Mouse (Mus musculus): ENCODE measurements around the gene Crcp. TPM values are rescaled to one million over a fixed set of nuclear protein-coding genes. Genes with fewer than 3 reads are reported as not detected.

The Crcp gene
- polyA plus RNA-seq, 2 experiments, result 24.2 to 25.4 TPM

DNA sequence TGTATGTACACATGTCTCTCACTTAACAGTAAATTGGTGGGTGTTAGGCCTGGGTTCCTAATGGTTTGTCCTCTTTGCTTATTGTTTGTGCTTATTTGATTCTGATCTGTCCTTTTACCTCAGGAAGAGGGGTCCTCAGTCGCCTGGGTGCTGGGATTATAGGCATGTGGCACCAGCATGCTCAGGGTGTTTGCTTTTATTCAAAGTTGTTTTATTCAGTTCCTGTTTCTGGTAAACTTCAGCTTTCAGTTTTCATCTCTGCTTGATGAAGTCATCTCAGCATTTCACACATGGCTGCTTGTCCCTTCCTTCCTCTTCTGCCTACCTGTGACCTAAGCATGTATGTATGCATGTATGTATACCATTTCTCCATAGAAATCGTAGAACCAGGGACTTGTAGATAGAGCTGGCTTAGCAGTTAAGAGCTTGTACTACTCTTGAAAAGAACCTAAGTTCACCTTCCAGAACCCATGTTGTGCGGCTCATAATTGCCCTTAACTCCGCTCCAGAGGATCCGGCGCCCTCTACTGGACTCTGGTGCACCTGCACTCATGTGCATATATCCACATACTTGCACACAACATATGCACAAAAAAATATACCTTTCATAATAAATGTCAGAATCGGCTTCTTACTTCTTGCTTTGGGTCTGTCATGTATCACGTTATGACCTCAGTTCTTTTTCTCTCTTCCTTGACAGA lies 52.2 kb downstream of the Crcp start:
- Histone ChIP-seq H3K4me2 (replicated peaks; ENCODE audit: low read depth, low read length, severe bottlenecking) (no peak overlapping the region), H3K27ac (replicated peaks; ENCODE audit: low read depth, low read length) (no peak overlapping the region), H3K4me3 (replicated peaks; ENCODE audit: low read length) (no peak overlapping the region), H3K4me1 (ENCODE audit: control insufficient read depth, insufficient read depth, low read length) (peaks cover 2% of the 10 kb centered on the region; the same call in 1 of the 2 replicates), H3K9ac (ENCODE audit: low read depth, low read length, severe bottlenecking) (no peak overlapping the region), H3K27me3 (ENCODE audit: control insufficient read depth, insufficient read depth, low read length) (no peaks in the 10 kb centered on the region), H3K36me3 (ENCODE audit: control insufficient read depth, insufficient read depth, low read length) (peaks cover 7% of the 10 kb centered on the region; the same call in 1 of the 2 replicates), H3K9me3 (ENCODE audit: control insufficient read depth, low read length) (no peaks in the 10 kb centered on the region)
- WGBS, result 95% methylated on average over 8 of the region's 8 CpGs
- ATAC-seq (ENCODE audit: low FRiP score, low read depth), result no peak
- no peak for TF ChIP-seq POLR2A (IDR thresholded peaks at IDR 0.05; ENCODE audit: borderline replicate concordance, extremely low read depth, insufficient read depth, insufficient read length)
- no peak for DNase-seq (ENCODE audit: low spot score)

DNA sequence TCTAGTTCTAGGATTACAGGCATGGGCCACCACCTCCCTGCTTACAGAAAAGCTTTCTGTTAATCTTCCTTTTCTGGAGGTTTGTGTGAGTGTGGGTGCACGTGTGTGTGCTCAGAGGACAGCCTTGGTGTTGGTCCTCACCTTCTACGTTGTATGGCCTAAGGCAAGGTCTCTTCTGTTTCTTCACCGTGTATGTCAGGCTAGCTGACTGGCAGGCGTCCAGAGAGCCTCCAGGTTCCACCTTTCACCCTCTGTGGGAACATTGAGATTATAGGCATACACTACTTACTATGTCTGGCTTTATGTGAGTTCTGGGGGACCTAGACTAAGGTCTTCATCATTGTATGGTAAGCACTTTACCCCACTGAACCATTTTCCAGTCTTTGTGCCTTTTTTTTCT lies 53.3 kb downstream of the Crcp start:
- no peak overlapping the region for H3K4me3 ChIP-seq (replicated peaks; ENCODE audit: low read length)
- 73% methylated on average over 4 of the region's 4 CpGs for WGBS
- no peak for TF ChIP-seq POLR2A (IDR thresholded peaks at IDR 0.05; ENCODE audit: borderline replicate concordance, extremely low read depth, insufficient read depth, insufficient read length)
- DNase-seq (ENCODE audit: low spot score) (no peak), ATAC-seq (ENCODE audit: low FRiP score, low read depth) (no peak)
- H3K4me2 ChIP-seq (replicated peaks; ENCODE audit: low read depth, low read length, severe bottlenecking), result no peak overlapping the region
- peaks cover 2% of the 10 kb centered on the region; the same call in 1 of the 2 replicates for H3K4me1 ChIP-seq (ENCODE audit: control insufficient read depth, insufficient read depth, low read length)
- no peaks in the 10 kb centered on the region for H3K9me3 ChIP-seq (ENCODE audit: control insufficient read depth, low read length)
- H3K27ac ChIP-seq (replicated peaks; ENCODE audit: low read depth, low read length), result no peak overlapping the region
- H3K36me3 ChIP-seq (ENCODE audit: control insufficient read depth, insufficient read depth, low read length), result peaks cover 7% of the 10 kb centered on the region; the same call in 1 of the 2 replicates
- H3K9ac ChIP-seq (ENCODE audit: low read depth, low read length, severe bottlenecking), result no peak overlapping the region
- H3K27me3 ChIP-seq (ENCODE audit: control insufficient read depth, insufficient read depth, low read length), result no peaks in the 10 kb centered on the region

GRCm38 (mm10) chr5:130084271-130084670 lies 55.2 kb downstream of the Crcp start:
- Histone ChIP-seq H3K36me3 (ENCODE audit: control insufficient read depth, insufficient read depth, low read length) (peaks cover 7% of the 10 kb centered on the region; the same call in 1 of the 2 replicates), H3K9me3 (ENCODE audit: control insufficient read depth, low read length) (no peaks in the 10 kb centered on the region), H3K27ac (replicated peaks; ENCODE audit: low read depth, low read length) (no peak overlapping the region; the same call in 1 of the 2 replicates), H3K4me3 (replicated peaks; ENCODE audit: low read length) (no peak overlapping the region), H3K4me2 (replicated peaks; ENCODE audit: low read depth, low read length, severe bottlenecking) (no peak overlapping the region), H3K27me3 (ENCODE audit: control insufficient read depth, insufficient read depth, low read length) (no peaks in the 10 kb centered on the region), H3K4me1 (ENCODE audit: control insufficient read depth, insufficient read depth, low read length) (no peaks in the 10 kb centered on the region; the same call in 1 of the 2 replicates), H3K9ac (ENCODE audit: low read depth, low read length, severe bottlenecking) (no peak overlapping the region)
- no peak for TF ChIP-seq POLR2A (IDR thresholded peaks at IDR 0.05; ENCODE audit: borderline replicate concordance, extremely low read depth, insufficient read depth, insufficient read length)
- no peak for ATAC-seq (ENCODE audit: low FRiP score, low read depth)
- peak; percentile 29 for DNase-seq (ENCODE audit: low spot score)
- WGBS, result 67% methylated on average over 3 of the region's 3 CpGs

- Histone ChIP-seq H3K4me3 (replicated peaks; ENCODE audit: low read length) (no peak overlapping the region), H3K9ac (ENCODE audit: low read depth, low read length, severe bottlenecking) (no peak overlapping the region), H3K4me1 (ENCODE audit: control insufficient read depth, insufficient read depth, low read length) (no peaks in the 10 kb centered on the region), H3K27me3 (ENCODE audit: control insufficient read depth, insufficient read depth, low read length) (no peaks in the 10 kb centered on the region), H3K36me3 (ENCODE audit: control insufficient read depth, insufficient read depth, low read length) (peaks cover 7% of the 10 kb centered on the region; the same call in 1 of the 2 replicates), H3K9me3 (ENCODE audit: control insufficient read depth, low read length) (no peaks in the 10 kb centered on the region), H3K27ac (replicated peaks; ENCODE audit: low read depth, low read length) (no peak overlapping the region), H3K4me2 (replicated peaks; ENCODE audit: low read depth, low read length, severe bottlenecking) (no peak overlapping the region)
- ATAC-seq (ENCODE audit: low FRiP score, low read depth) (no peak), DNase-seq (ENCODE audit: low spot score) (no peak)
- no peak for TF ChIP-seq POLR2A (IDR thresholded peaks at IDR 0.05; ENCODE audit: borderline replicate concordance, extremely low read depth, insufficient read depth, insufficient read length)
- WGBS, result 86% methylated on average over 7 of the region's 7 CpGs
Observed at GRCm38 (mm10) chr5:130088008-130088407, 58.9 kb downstream of the Crcp start.

DNA sequence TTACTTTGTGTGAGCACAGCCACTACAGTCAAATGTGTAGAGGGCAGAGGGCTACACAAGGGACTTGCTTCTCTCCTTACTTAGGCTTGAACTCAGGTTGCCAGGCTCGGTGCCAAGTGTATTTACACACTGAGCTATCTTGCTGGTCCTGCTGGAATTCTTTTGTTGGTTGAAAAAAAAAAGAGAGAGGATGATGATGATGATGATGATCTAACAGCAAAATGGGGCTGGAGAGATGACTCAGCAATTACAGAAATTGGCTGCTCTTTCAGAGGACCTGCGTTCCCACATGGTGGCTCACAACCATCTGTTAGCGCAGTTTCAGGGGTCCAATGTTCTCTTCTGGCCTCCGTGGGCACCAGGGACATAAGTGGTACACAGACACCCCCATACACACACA lies 59.5 kb downstream of the Crcp start:
- WGBS, result 86% methylated on average over 4 of the region's 4 CpGs
- Histone ChIP-seq H3K27ac (replicated peaks; ENCODE audit: low read depth, low read length) (no peak overlapping the region), H3K4me3 (replicated peaks; ENCODE audit: low read length) (no peak overlapping the region), H3K9ac (ENCODE audit: low read depth, low read length, severe bottlenecking) (no peak overlapping the region), H3K27me3 (ENCODE audit: control insufficient read depth, insufficient read depth, low read length) (no peaks in the 10 kb centered on the region), H3K9me3 (ENCODE audit: control insufficient read depth, low read length) (no peaks in the 10 kb centered on the region), H3K36me3 (ENCODE audit: control insufficient read depth, insufficient read depth, low read length) (0 out of 2 replicates have a peak, but pooled peaks cover 2% of the 10 kb centered on the region), H3K4me1 (ENCODE audit: control insufficient read depth, insufficient read depth, low read length) (no peaks in the 10 kb centered on the region), H3K4me2 (replicated peaks; ENCODE audit: low read depth, low read length, severe bottlenecking) (no peak overlapping the region)
- TF ChIP-seq POLR2A (IDR thresholded peaks at IDR 0.05; ENCODE audit: borderline replicate concordance, extremely low read depth, insufficient read depth, insufficient read length), result no peak
- no peak for DNase-seq (ENCODE audit: low spot score)
- no peak for ATAC-seq (ENCODE audit: low FRiP score, low read depth)
